Mouse (Mus musculus) liver, embryonic 16.5 days (tissue): ENCODE data around the gene Hoxa3. TPM values are rescaled to one million over a fixed set of nuclear protein-coding genes. Genes with fewer than 3 reads are reported as not detected.

Experiments used
- ATAC-seq: fragments of 200-750 bp; cut with Nextera tagmentation; 2 replicates; pipeline ENCODE4 v1.8.0; 2017; ENCODE audit warnings: low read depth, mild to moderate bottlenecking, moderate number of reproducible peaks, moderate library complexity
- H3K27ac ChIP-seq: fragments of 300-500 bp; sonication (generic); 2 replicates; pipeline ENCODE4 v1.5.1; 2014; ENCODE audit warnings: mild to moderate bottlenecking, low read length
- H3K27me3 ChIP-seq: fragments of 300-500 bp; sonication (generic); 2 replicates; pipeline ENCODE4 v1.6.1; 2014; ENCODE audit warnings: low read depth, low read length, mixed read lengths; ENCODE audit not compliant: control insufficient read depth, insufficient read depth
- H3K36me3 ChIP-seq: fragments of 300-500 bp; sonication (generic); 2 replicates; pipeline ENCODE4 v1.6.1; 2014; ENCODE audit warnings: mild to moderate bottlenecking; ENCODE audit not compliant: control insufficient read depth, insufficient read depth
- H3K4me1 ChIP-seq: fragments of 300-500 bp; sonication (generic); 2 replicates; pipeline ENCODE4 v1.6.1; 2014; ENCODE audit warnings: low read depth, low read length, mixed read lengths; ENCODE audit not compliant: control insufficient read depth
- H3K4me2 ChIP-seq: fragments of 300-500 bp; sonication (generic); 2 replicates; pipeline ENCODE4 v1.6.1; 2014; ENCODE audit warnings: low read depth, low read length, mixed read lengths
- H3K4me3 ChIP-seq: fragments of 300-500 bp; sonication (generic); 2 replicates; pipeline ENCODE4 v1.5.1; 2014; ENCODE audit warnings: low read depth, mild to moderate bottlenecking, low read length
- H3K9ac ChIP-seq: fragments of 300-500 bp; sonication (generic); 2 replicates; pipeline ENCODE4 v1.6.1; 2014; ENCODE audit warnings: low read depth, low read length
- H3K9me3 ChIP-seq: fragments of 300-500 bp; sonication (generic); replicated peaks from 2 replicates; pipeline ENCODE4 v1.6.1; 2016; ENCODE audit warnings: low read length; ENCODE audit not compliant: control insufficient read depth
- WGBS: fragments of 180-500 bp; shearing (Covaris S2); extraction: QIAGEN DNeasy Blood & Tissue Kit; methylation state at CpG from one replicate; pipeline ENCODE4 v1.1.7; 2014; ENCODE audit not compliant: insufficient replicate concordance; 5-methylcytosine and 5-hydroxymethylcytosine counted together
- polyA plus RNA-seq: library from polyadenylated mRNA; unstranded; fragments of >200 nt; fragmentation: Nextera tagmentation; extraction: Ambion mirVana; gene quantifications from 2 replicates; pipeline ENCODE4 v1.2.1, GENCODE M21; 2015

Hoxa3 gene
- 0.14 and 0.27 TPM in 2 replicates for polyA plus RNA-seq

GRCm38 (mm10) chr6:52213119-52213986 is at the start of gene Hoxa3, which contains the start of gene Gm28308:
Gene Hoxa3, minus strand, starts transcription at chr6:52213336.
Gene Gm28308, minus strand, starts transcription at chr6:52213339.
- Histone ChIP-seq H3K4me3 (peak within 1 kb of the TSS; percentile 36), H3K9ac (no peak within 1 kb of the TSS), H3K4me2 (peak within 1 kb of the TSS; percentile 28), H3K4me1 (no peaks in the 10 kb centered on the region; the same call in none of the 2 replicates), H3K9me3 (no peaks in the 10 kb centered on the region), H3K27me3 (peaks cover 97% of the 10 kb centered on the region), H3K36me3 (no peaks in the 10 kb centered on the region), H3K27ac (no peak within 1 kb of the TSS)
- 5% methylated on average over 38 of the region's 38 CpGs for WGBS
- ATAC-seq = no peak

GRCm38 (mm10) chr6:52262463-52263320 is 49.6 kb upstream of the Hoxa3 start:
- Histone ChIP-seq H3K4me3 (no peak overlapping the region), H3K9me3 (no peaks in the 10 kb centered on the region), H3K27me3 (peaks cover 95% of the 10 kb centered on the region), H3K4me1 (peaks cover 3% of the 10 kb centered on the region; the same call in 1 of the 2 replicates), H3K36me3 (no peaks in the 10 kb centered on the region), H3K9ac (no peak overlapping the region), H3K27ac (no peak overlapping the region), H3K4me2 (no peak overlapping the region)
- WGBS = 2% methylated on average over 24 of the region's 24 CpGs
- no peak for ATAC-seq

DNA sequence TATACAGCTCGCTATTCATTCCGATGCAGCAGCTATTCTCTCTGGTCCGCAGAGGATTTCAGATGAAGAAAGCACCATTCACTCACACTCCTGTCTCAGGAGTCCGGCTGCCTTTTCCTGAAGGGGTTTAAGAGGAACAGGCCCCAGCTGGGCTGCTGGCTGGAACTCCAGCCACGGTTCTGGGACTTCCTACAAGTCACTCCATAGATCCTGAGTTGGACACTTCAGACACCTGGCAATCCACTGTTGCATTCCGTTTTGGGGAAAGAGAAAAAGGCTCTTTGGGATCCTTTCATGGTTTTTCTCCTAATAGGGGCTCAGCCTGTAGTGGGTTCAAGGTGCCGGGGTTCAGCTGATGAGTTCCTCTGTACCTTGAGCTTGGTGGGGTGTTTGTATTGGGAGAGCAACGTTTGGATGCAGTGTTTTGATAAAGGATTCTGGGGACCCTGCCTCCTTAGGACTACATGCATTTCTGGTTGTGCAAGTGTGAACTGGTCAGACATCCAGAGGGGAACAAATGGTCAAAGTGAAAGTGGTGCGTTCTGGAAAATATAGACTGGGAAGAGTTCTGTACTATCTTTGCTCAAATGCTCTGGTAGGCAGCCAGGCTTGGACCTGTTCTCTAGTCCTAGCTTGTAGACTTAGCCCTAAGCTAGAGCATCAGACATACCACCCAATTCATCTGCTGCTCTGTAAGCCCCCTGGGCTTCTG is 48.8 kb upstream of the Hoxa3 start:
- peaks cover 3% of the 10 kb centered on the region; the same call in 1 of the 2 replicates for H3K4me1 ChIP-seq
- no peaks in the 10 kb centered on the region for H3K9me3 ChIP-seq
- no peak overlapping the region for H3K4me2 ChIP-seq
- no peaks in the 10 kb centered on the region for H3K36me3 ChIP-seq
- H3K4me3 ChIP-seq = no peak overlapping the region
- ATAC-seq = no peak
- WGBS = 7% methylated on average over 9 of the region's 9 CpGs
- peaks cover 97% of the 10 kb centered on the region for H3K27me3 ChIP-seq
- no peak overlapping the region for H3K9ac ChIP-seq
- no peak overlapping the region for H3K27ac ChIP-seq

- Histone ChIP-seq H3K4me1 (peaks cover 3% of the 10 kb centered on the region; the same call in 1 of the 2 replicates), H3K9me3 (no peaks in the 10 kb centered on the region), H3K4me3 (peak within 1 kb of the TSS; percentile 50), H3K27ac (no peak within 1 kb of the TSS), H3K4me2 (peak within 1 kb of the TSS; percentile 66), H3K36me3 (no peaks in the 10 kb centered on the region), H3K27me3 (peaks cover 92% of the 10 kb centered on the region), H3K9ac (no peak within 1 kb of the TSS)
- under 1% methylated on average over 57 of the region's 72 CpGs for WGBS
- peak; percentile 50 for ATAC-seq
Measured at GRCm38 (mm10) chr6:52260654-52261575, 47.8 kb upstream of the Hoxa3 start, which contains the start of gene Hoxa13. Gene Hoxa13, minus strand, starts transcription at chr6:52260880.

DNA sequence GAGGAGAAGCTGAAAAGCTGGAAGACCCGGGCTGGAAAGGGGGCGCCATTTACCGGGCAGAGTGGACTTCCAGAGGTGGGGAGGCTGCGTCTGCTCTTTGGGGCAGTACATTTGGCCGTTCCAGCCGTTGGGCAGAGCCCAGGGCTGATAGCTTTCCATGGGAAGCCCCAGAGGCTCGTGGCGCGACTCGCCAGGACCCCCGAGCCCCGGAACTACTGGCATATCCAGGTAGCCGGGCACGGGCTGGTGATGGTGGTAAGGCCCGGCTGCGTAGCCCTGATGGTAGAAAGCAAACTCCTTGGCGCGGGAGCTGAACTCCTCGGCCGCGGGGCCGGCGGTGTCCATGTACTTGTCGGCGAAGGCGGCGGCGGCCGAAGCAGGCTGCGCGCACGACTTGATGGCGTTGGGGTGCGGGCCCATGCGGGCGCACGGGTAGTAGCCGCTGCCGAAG is 46.7 kb upstream of the Hoxa3 start:
- no peak overlapping the region for H3K27ac ChIP-seq
- ATAC-seq = no peak
- peaks cover 87% of the 10 kb centered on the region for H3K27me3 ChIP-seq
- peaks cover 3% of the 10 kb centered on the region; the same call in 1 of the 2 replicates for H3K4me1 ChIP-seq
- H3K36me3 ChIP-seq = no peaks in the 10 kb centered on the region
- H3K9ac ChIP-seq = no peak overlapping the region
- H3K4me3 ChIP-seq = peak overlapping the region; percentile 50
- no peaks in the 10 kb centered on the region for H3K9me3 ChIP-seq
- peak overlapping the region; percentile 66 for H3K4me2 ChIP-seq
- 1% methylated on average over 39 of the region's 39 CpGs for WGBS

GRCm38 (mm10) chr6:52259081-52259790 is 46.1 kb upstream of the Hoxa3 start:
- H3K4me3 ChIP-seq = no peak overlapping the region
- no peak overlapping the region for H3K27ac ChIP-seq
- H3K4me2 ChIP-seq = no peak overlapping the region
- no peak for ATAC-seq
- H3K27me3 ChIP-seq = peaks cover 84% of the 10 kb centered on the region
- peaks cover 3% of the 10 kb centered on the region; the same call in 1 of the 2 replicates for H3K4me1 ChIP-seq
- H3K9me3 ChIP-seq = no peaks in the 10 kb centered on the region
- H3K36me3 ChIP-seq = no peaks in the 10 kb centered on the region
- 1% methylated on average over 24 of the region's 25 CpGs for WGBS
- H3K9ac ChIP-seq = no peak overlapping the region

- Histone ChIP-seq H3K27me3 (peaks cover 84% of the 10 kb centered on the region), H3K9me3 (no peaks in the 10 kb centered on the region), H3K4me2 (no peak overlapping the region), H3K27ac (no peak overlapping the region), H3K36me3 (no peaks in the 10 kb centered on the region), H3K4me1 (peaks cover 3% of the 10 kb centered on the region; the same call in 1 of the 2 replicates), H3K4me3 (no peak overlapping the region), H3K9ac (no peak overlapping the region)
- no peak for ATAC-seq
- 0% methylated on average over 6 of the region's 6 CpGs for WGBS
Measured at GRCm38 (mm10) chr6:52256956-52257355, 43.8 kb upstream of the Hoxa3 start.
